Mouse (Mus musculus): ENCODE data around the gene Lclat1. TPM values are rescaled to one million over a fixed set of nuclear protein-coding genes. Genes with fewer than 3 reads are reported as not detected.

Lclat1 gene
- polyA plus RNA-seq, 2 experiments: 12.1 to 14.9 TPM

DNA sequence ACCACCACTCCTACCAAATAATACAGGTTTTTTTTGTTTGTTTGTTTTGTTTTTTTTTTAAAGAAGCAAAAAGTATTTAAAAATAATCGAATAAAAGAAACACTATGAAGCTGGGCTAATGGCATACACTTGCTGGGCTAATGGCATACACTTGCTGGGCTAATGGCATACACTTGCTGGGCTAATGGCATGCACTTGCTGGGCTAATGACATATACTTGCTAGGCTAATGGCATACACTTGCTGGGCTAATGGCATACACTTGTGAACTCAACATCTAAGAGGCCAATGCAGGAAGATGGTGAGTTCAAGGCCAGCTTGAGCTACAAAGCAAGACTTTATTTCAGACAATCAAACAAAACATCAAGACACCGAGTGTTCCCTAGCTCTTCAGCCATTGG is 154.8 kb downstream of the Lclat1 start:
- TF ChIP-seq POLR2A (IDR thresholded peaks at IDR 0.05; ENCODE audit: borderline replicate concordance, extremely low read depth, insufficient read depth, insufficient read length): no peak
- Histone ChIP-seq H3K4me1 (ENCODE audit: control insufficient read depth, insufficient read depth, low read length) (peaks cover 14% of the 10 kb centered on the region), H3K9me3 (ENCODE audit: control insufficient read depth, low read length) (no peaks in the 10 kb centered on the region), H3K4me3 (replicated peaks; ENCODE audit: low read length) (no peak overlapping the region), H3K27ac (replicated peaks; ENCODE audit: low read depth, low read length) (no peak overlapping the region), H3K36me3 (ENCODE audit: control insufficient read depth, insufficient read depth, low read length) (no peaks in the 10 kb centered on the region), H3K4me2 (replicated peaks; ENCODE audit: low read depth, low read length, severe bottlenecking) (no peak overlapping the region), H3K9ac (ENCODE audit: low read depth, low read length, severe bottlenecking) (no peak overlapping the region), H3K27me3 (ENCODE audit: control insufficient read depth, insufficient read depth, low read length) (no peaks in the 10 kb centered on the region)
- WGBS: 88% methylated on average over 2 of the region's 2 CpGs
- ATAC-seq (ENCODE audit: low FRiP score, low read depth) (no peak), DNase-seq (ENCODE audit: low spot score) (no peak)

DNA sequence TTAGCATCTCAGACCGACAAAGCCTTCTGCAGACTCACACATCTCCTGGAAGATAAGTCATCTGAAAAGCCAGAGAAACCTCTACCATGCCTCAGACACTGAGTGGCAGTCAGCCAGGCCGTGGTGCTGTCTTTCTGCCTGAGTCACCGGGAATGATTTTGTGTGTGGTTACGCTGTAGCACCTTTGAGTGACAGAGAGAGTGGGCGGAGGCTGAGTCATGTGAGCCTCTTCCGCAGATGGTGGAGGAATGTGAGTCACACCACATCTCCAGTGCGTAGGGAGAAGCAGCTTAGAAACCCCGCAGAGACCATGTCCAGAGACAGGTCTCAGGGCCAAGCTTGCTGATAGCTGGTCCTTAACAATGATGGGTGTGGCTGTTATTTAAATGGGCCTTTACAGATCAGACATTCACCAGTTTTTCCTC is 155.3 kb downstream of the Lclat1 start:
- Histone ChIP-seq H3K4me3 (replicated peaks; ENCODE audit: low read length) (no peak overlapping the region), H3K27me3 (ENCODE audit: control insufficient read depth, insufficient read depth, low read length) (no peaks in the 10 kb centered on the region), H3K9me3 (ENCODE audit: control insufficient read depth, low read length) (no peaks in the 10 kb centered on the region), H3K4me2 (replicated peaks; ENCODE audit: low read depth, low read length, severe bottlenecking) (no peak overlapping the region), H3K27ac (replicated peaks; ENCODE audit: low read depth, low read length) (no peak overlapping the region), H3K4me1 (ENCODE audit: control insufficient read depth, insufficient read depth, low read length) (peaks cover 8% of the 10 kb centered on the region), H3K36me3 (ENCODE audit: control insufficient read depth, insufficient read depth, low read length) (no peaks in the 10 kb centered on the region), H3K9ac (ENCODE audit: low read depth, low read length, severe bottlenecking) (no peak overlapping the region)
- TF ChIP-seq POLR2A (IDR thresholded peaks at IDR 0.05; ENCODE audit: borderline replicate concordance, extremely low read depth, insufficient read depth, insufficient read length): no peak
- ATAC-seq (ENCODE audit: low FRiP score, low read depth) (no peak), DNase-seq (ENCODE audit: low spot score) (no peak)
- WGBS: 83% methylated on average over 8 of the region's 8 CpGs

DNA sequence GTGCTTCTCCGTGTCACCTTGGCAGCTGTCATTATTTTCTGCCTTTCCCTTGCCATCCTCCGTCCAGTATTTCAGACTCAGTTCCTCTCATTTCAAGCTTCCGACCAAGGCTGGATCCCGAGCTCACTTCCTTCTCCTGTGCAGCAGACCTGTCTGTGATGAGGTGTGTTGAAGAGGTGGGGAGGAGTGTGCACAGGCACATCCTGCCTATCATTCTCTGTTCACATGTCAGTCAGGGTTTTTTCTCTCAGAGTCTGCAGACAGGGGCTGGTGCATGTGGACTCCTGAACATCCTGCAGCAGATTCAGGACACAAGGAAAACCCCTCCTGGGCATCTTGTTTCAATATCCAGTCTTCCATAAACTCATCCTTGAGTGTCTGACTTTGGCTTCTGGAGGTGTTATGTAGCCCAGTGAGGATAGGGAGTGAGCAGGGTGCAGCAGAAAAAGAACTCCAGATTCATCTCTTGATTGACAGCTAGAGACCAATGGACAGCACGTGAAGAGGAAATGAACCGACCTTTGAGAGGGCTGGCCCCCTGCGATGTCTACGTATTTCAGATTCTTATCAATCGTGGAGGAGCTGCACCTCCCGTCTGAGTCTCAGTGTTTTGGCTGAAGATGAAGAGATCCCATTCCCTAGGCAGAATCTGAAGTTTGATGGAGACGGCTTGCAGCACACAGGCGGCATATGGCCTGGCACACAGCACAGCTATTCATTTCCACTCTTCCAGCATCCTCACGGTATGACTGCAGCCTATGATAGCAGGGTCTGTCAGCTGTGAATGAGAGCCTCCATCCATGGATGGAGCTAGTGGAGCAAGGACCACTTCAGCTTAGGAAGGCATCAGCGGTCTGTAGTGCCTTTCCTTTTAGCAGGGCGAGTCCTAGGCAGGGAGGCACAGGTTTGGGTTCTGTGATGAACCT is 163.3 kb downstream of the Lclat1 start:
- no peaks in the 10 kb centered on the region for H3K27me3 ChIP-seq (ENCODE audit: control insufficient read depth, insufficient read depth, low read length)
- no peaks in the 10 kb centered on the region for H3K36me3 ChIP-seq (ENCODE audit: control insufficient read depth, insufficient read depth, low read length)
- 72% methylated on average over 15 of the region's 15 CpGs for WGBS
- H3K27ac ChIP-seq (replicated peaks; ENCODE audit: low read depth, low read length): no peak overlapping the region
- H3K4me2 ChIP-seq (replicated peaks; ENCODE audit: low read depth, low read length, severe bottlenecking): no peak overlapping the region
- H3K9me3 ChIP-seq (ENCODE audit: control insufficient read depth, low read length): no peaks in the 10 kb centered on the region
- DNase-seq (ENCODE audit: low spot score) (no peak), ATAC-seq (ENCODE audit: low FRiP score, low read depth) (no peak)
- no peaks in the 10 kb centered on the region for H3K4me1 ChIP-seq (ENCODE audit: control insufficient read depth, insufficient read depth, low read length)
- no peak for TF ChIP-seq POLR2A (IDR thresholded peaks at IDR 0.05; ENCODE audit: borderline replicate concordance, extremely low read depth, insufficient read depth, insufficient read length)
- no peak overlapping the region for H3K9ac ChIP-seq (ENCODE audit: low read depth, low read length, severe bottlenecking)
- H3K4me3 ChIP-seq (replicated peaks; ENCODE audit: low read length): no peak overlapping the region

DNA sequence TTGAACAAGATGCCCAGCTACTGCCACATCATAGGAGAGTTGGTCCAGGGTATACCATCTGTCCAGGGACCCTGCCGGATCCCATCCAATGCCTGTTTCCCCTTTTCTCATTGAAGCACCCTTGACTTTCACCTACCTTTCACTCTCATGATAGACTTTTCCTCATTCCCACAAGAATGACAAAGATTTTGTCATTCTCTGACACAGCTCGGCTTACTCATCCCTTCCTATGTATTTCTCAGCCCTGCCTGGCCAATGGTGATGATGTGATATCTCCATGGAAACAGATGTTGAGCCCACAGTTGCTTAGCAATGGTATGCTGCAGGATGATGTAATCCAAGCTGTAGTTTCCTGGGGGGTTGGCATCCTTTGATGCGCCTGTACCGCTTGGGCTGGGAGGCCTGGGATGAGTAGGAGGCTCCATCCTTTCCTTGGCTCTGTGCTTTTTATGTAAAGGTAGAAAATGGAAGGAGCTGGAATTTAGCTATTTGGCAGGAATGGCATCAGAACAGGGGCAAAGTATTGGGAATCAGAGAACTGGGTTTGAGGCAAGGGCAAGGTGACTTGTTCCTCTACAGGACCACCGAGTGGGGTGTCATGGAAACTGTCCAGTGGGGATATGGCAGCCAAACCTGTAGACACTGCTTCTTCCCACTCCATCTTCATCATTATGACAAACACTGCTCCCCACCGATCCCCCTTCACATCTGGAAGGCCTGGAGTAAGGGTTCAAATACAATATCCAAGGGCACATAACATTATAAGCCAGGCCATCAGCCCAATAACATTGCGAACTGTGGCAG is 164.2 kb downstream of the Lclat1 start:
- WGBS: 83% methylated on average over 7 of the region's 7 CpGs
- TF ChIP-seq POLR2A (IDR thresholded peaks at IDR 0.05; ENCODE audit: borderline replicate concordance, extremely low read depth, insufficient read depth, insufficient read length): no peak
- Histone ChIP-seq H3K9me3 (ENCODE audit: control insufficient read depth, low read length) (no peaks in the 10 kb centered on the region), H3K27ac (replicated peaks; ENCODE audit: low read depth, low read length) (no peak overlapping the region), H3K4me3 (replicated peaks; ENCODE audit: low read length) (no peak overlapping the region), H3K4me2 (replicated peaks; ENCODE audit: low read depth, low read length, severe bottlenecking) (no peak overlapping the region), H3K4me1 (ENCODE audit: control insufficient read depth, insufficient read depth, low read length) (no peaks in the 10 kb centered on the region), H3K36me3 (ENCODE audit: control insufficient read depth, insufficient read depth, low read length) (no peaks in the 10 kb centered on the region), H3K9ac (ENCODE audit: low read depth, low read length, severe bottlenecking) (no peak overlapping the region), H3K27me3 (ENCODE audit: control insufficient read depth, insufficient read depth, low read length) (no peaks in the 10 kb centered on the region)
- DNase-seq (ENCODE audit: low spot score) (no peak), ATAC-seq (ENCODE audit: low FRiP score, low read depth) (no peak)

DNA sequence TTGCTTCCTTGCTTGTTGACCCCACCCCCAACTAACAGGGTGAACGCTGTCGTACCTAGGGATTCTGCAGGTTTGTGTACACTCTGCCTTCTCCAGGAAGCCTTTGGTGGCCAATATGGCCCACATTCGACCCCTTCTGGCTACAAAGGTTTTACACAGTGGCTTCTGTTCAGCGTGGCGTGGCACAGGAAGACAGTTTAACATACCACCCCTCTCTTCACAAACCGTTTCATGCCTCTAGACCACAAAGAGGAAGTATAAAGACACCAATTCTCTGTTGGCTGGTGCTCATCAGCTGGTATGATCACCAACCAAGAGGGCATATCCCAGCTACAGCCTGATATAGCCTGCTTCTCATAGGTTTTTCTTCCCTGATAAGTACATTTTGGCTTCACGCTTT is 166.0 kb downstream of the Lclat1 start:
- 83% methylated on average over 7 of the region's 7 CpGs for WGBS
- Histone ChIP-seq H3K27ac (replicated peaks; ENCODE audit: low read depth, low read length) (no peak overlapping the region), H3K4me3 (replicated peaks; ENCODE audit: low read length) (no peak overlapping the region), H3K4me2 (replicated peaks; ENCODE audit: low read depth, low read length, severe bottlenecking) (no peak overlapping the region), H3K9ac (ENCODE audit: low read depth, low read length, severe bottlenecking) (no peak overlapping the region), H3K9me3 (ENCODE audit: control insufficient read depth, low read length) (no peaks in the 10 kb centered on the region), H3K27me3 (ENCODE audit: control insufficient read depth, insufficient read depth, low read length) (no peaks in the 10 kb centered on the region), H3K36me3 (ENCODE audit: control insufficient read depth, insufficient read depth, low read length) (no peaks in the 10 kb centered on the region), H3K4me1 (ENCODE audit: control insufficient read depth, insufficient read depth, low read length) (no peaks in the 10 kb centered on the region)
- no peak for TF ChIP-seq POLR2A (IDR thresholded peaks at IDR 0.05; ENCODE audit: borderline replicate concordance, extremely low read depth, insufficient read depth, insufficient read length)
- DNase-seq (ENCODE audit: low spot score) (no peak), ATAC-seq (ENCODE audit: low FRiP score, low read depth) (no peak)

All from limb, embryonic 14.5 days (tissue).